Comparison of ENCODE assay signal across 25 mouse cellular contexts in genomic region chr3:57469325-57469724, GRCm38 (mm10). TPM values are rescaled to one million over a fixed set of nuclear protein-coding genes. Genes with fewer than 3 reads are reported as not detected.
"Had no signal": no experiment of that assay in that cellular context is flagged by ENCODE, and none has a peak within 500 bp of the region (broad histone marks: within the 10 kb centered on the region; RNA-seq: fewer than 3 reads in every experiment).

No protein-coding gene starts in this region.

- ATAC-seq: hindbrain, embryonic 16.5 days; intestine, embryonic 16.5 days had no signal

- H3K27me3 ChIP-seq: heart, embryonic 12.5 days; hindbrain, embryonic 12.5 days; kidney, embryonic 15.5 days; limb, embryonic 13.5 days; limb, embryonic 15.5 days had no signal

- H3K4me3 ChIP-seq: heart, embryonic 10.5 days; heart, embryonic 12.5 days; hindbrain, embryonic 10.5 days; hindbrain, embryonic 12.5 days; kidney, embryonic 15.5 days; limb, embryonic 13.5 days; limb, embryonic 15.5 days had no signal

- H3K9ac ChIP-seq: heart, embryonic 12.5 days; hindbrain, embryonic 12.5 days; hindbrain, embryonic 14.5 days; kidney, embryonic 15.5 days; limb, embryonic 13.5 days; limb, embryonic 15.5 days had no signal

- H3K9me3 ChIP-seq: heart, embryonic 10.5 days; heart, embryonic 12.5 days; hindbrain, embryonic 10.5 days; hindbrain, embryonic 12.5 days; kidney, embryonic 15.5 days; limb, embryonic 13.5 days; limb, embryonic 15.5 days had no signal

- DNase-seq: gastrocnemius, postnatal 14 days; gastrocnemius, postnatal 36 days; heart, adult 18-20 months; heart, postnatal 10 days; heart, postnatal 4 days; kidney, adult 11 months; kidney, adult 2 months; kidney, adult 9 months; kidney, postnatal 14 days; kidney, postnatal 36 days; layer of hippocampus, adult 9-11 months; layer of hippocampus, postnatal 36 days; left cerebral cortex, postnatal 4 days had no signal

- H3K36me3 ChIP-seq: heart, embryonic 10.5 days; hindbrain, embryonic 10.5 days; hindbrain, embryonic 12.5 days; kidney, embryonic 15.5 days; limb, embryonic 13.5 days; limb, embryonic 15.5 days had no signal

- H3K27ac ChIP-seq: heart, embryonic 10.5 days; hindbrain, embryonic 10.5 days; hindbrain, embryonic 12.5 days; hindbrain, embryonic 14.5 days had no signal

- H3K4me2 ChIP-seq: heart, embryonic 12.5 days; hindbrain, embryonic 12.5 days; hindbrain, embryonic 14.5 days; kidney, embryonic 15.5 days had no signal

RNA-seq across cellular contexts. Expression of gene Tm4sf4, which starts 44.2 kb away (rescaled TPM):
- polyA plus RNA-seq: frontal cortex, adult 2 months; limb, embryonic 11.5 days had no signal
